In genomic region chr5:73955691-73956090, GRCm38 (mm10) we compare ENCODE assay signal across 16 mouse cellular contexts.
"Had no signal": no experiment of that assay in that cellular context is flagged by ENCODE, and none has a peak within 500 bp of the region (broad histone marks: within the 10 kb centered on the region; RNA-seq: fewer than 3 reads in every experiment).

No protein-coding gene starts in this region.

- DNase-seq: liver, embryonic 13.5 days; liver, postnatal 0 days; lung, adult 2 months; lung, postnatal 10 days; lung, postnatal 4 days; right cerebral cortex, postnatal 14 days; thymus, adult 2 months; thymus, postnatal 25 days; thymus, postnatal 4 days had no signal

- H3K27ac ChIP-seq: liver, embryonic 13.5 days; liver, embryonic 15.5 days; lung, embryonic 15.5 days; midbrain, embryonic 13.5 days; midbrain, embryonic 15.5 days; neural tube, embryonic 12.5 days; stomach, embryonic 15.5 days; stomach, postnatal 0 days had no signal

- H3K36me3 ChIP-seq: liver, embryonic 13.5 days; liver, embryonic 15.5 days; lung, embryonic 15.5 days; midbrain, embryonic 13.5 days; midbrain, embryonic 15.5 days; neural tube, embryonic 12.5 days; stomach, embryonic 15.5 days had no signal

- H3K4me1 ChIP-seq: liver, embryonic 13.5 days; liver, embryonic 15.5 days; lung, embryonic 15.5 days; stomach, embryonic 15.5 days had no signal

- H3K27me3 ChIP-seq: liver, embryonic 13.5 days; liver, embryonic 15.5 days; lung, embryonic 15.5 days; midbrain, embryonic 13.5 days; midbrain, embryonic 15.5 days; neural tube, embryonic 12.5 days; stomach, embryonic 15.5 days had no signal

- H3K9me3 ChIP-seq: liver, embryonic 13.5 days; liver, embryonic 15.5 days; lung, embryonic 15.5 days; midbrain, embryonic 13.5 days; midbrain, embryonic 15.5 days; neural tube, embryonic 12.5 days; stomach, embryonic 15.5 days had no signal

- H3K4me3 ChIP-seq: liver, embryonic 13.5 days; liver, embryonic 15.5 days; lung, embryonic 15.5 days; midbrain, embryonic 13.5 days; midbrain, embryonic 15.5 days; neural tube, embryonic 12.5 days; stomach, embryonic 15.5 days had no signal
